Mouse (Mus musculus): ENCODE results near the gene Mical3. TPM values are rescaled to one million over a fixed set of nuclear protein-coding genes. Genes with fewer than 3 reads are reported as not detected.

Mical3 gene
- polyA plus RNA-seq, 1 experiment = 10.3 TPM

DNA sequence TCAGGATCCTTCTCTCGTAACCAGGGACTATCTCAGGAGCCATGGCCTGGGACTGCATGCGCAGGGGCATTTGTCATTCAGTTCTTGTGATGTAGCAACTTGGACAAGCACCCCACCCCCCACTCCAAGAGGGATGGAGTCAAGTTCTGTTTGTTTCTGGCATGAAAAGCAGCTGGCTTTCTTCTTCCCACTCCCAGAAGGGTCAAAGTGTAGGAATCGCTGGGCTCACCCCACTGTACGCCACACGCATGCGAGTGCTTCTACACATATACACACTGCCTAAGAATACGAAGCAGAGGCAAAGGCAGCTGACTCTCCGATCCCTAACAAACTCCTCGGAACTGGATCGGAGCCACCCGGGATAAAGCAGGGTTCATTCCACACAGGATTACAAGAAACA, 119.1 kb downstream of the Mical3 start:
- Histone ChIP-seq H3ac (ENCODE audit: control insufficient read depth, insufficient read length, low read depth) (no peak overlapping the region), H3K36me3 (ENCODE audit: control insufficient read depth, insufficient read depth) (peaks cover 6% of the 10 kb centered on the region), H3K79me3 (ENCODE audit: low read depth) (no peaks in the 10 kb centered on the region), H3K27me3 (ENCODE audit: control insufficient read depth, insufficient read depth, insufficient read length) (no peaks in the 10 kb centered on the region), H3K79me2 (ENCODE audit: control insufficient read depth, insufficient read depth) (no peaks in the 10 kb centered on the region), H3K4me3 (ENCODE audit: insufficient read depth, poor library complexity, severe bottlenecking) (no peak overlapping the region)
- TF ChIP-seq CTCF (IDR thresholded peaks at IDR 0.05; ENCODE audit: control insufficient read depth, insufficient read depth, insufficient read length) (no peak), USF1 (IDR thresholded peaks at IDR 0.05; ENCODE audit: low read depth) (no peak), FOSL1 (IDR thresholded peaks at IDR 0.05; ENCODE audit: insufficient read depth, low read length, poor library complexity, severe bottlenecking) (no peak), MYOD1 (IDR thresholded peaks at IDR 0.05; ENCODE audit: control insufficient read depth, insufficient read length, low read depth) (no peak), MYOG (IDR thresholded peaks at IDR 0.05; ENCODE audit: control insufficient read depth, extremely low read depth, insufficient read length) (no peak), MAX (IDR thresholded peaks at IDR 0.05) (no peak), CEBPB (IDR thresholded peaks at IDR 0.05; ENCODE audit: low read depth) (no peak)

DNA sequence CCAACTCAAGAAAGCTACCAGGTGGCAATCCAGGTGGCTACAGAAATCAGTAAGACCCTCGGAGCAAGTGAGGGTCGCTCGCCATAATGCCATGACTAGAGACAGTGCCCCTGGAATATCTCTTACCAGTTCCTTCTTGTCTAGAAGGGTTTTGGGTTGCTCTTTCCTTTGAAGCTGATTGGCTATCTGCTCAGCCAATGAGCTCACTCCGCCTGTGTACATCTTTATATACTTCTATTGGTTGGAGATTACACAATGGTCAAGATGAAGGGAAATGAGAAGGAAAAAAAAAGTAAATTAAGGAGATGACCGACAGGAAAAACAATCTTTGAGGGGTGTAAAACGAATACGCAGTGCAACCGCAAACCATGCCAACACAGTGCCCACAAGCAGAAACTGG, 121.1 kb downstream of the Mical3 start:
- Histone ChIP-seq H3K4me3 (ENCODE audit: insufficient read depth, poor library complexity, severe bottlenecking) (no peak overlapping the region), H3ac (ENCODE audit: control insufficient read depth, insufficient read length, low read depth) (no peak overlapping the region), H3K79me2 (ENCODE audit: control insufficient read depth, insufficient read depth) (no peaks in the 10 kb centered on the region), H3K79me3 (ENCODE audit: low read depth) (no peaks in the 10 kb centered on the region), H3K36me3 (ENCODE audit: control insufficient read depth, insufficient read depth) (peaks cover 4% of the 10 kb centered on the region), H3K27me3 (ENCODE audit: control insufficient read depth, insufficient read depth, insufficient read length) (no peaks in the 10 kb centered on the region)
- TF ChIP-seq MYOG (IDR thresholded peaks at IDR 0.05; ENCODE audit: control insufficient read depth, extremely low read depth, insufficient read length) (no peak), CTCF (IDR thresholded peaks at IDR 0.05; ENCODE audit: control insufficient read depth, insufficient read depth, insufficient read length) (no peak), MYOD1 (IDR thresholded peaks at IDR 0.05; ENCODE audit: control insufficient read depth, insufficient read length, low read depth) (no peak), CEBPB (IDR thresholded peaks at IDR 0.05; ENCODE audit: low read depth) (no peak), MAX (IDR thresholded peaks at IDR 0.05) (no peak), USF1 (IDR thresholded peaks at IDR 0.05; ENCODE audit: low read depth) (no peak), FOSL1 (IDR thresholded peaks at IDR 0.05; ENCODE audit: insufficient read depth, low read length, poor library complexity, severe bottlenecking) (no peak)

DNA sequence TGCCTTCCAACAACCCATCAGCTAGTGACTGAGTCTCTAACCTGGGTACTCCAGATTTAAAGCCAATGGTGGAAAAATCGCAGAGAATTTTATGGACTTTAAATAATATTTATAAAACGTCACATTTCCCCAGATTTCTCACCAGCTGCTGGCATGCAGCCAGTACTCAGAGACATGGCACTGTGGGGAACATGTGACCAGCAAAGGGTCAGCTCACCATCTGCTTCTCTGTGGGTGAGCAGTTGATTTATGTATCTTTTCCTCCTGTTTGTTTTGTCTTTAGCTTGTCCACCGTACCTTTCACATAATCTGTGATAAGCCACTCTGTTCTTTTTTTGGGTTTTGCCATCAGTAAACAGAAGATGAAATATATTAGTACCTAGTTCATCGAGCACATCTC, 125.8 kb downstream of the Mical3 start:
- no peaks in the 10 kb centered on the region for H3K36me3 ChIP-seq (ENCODE audit: control insufficient read depth, insufficient read depth)
- no peaks in the 10 kb centered on the region for H3K27me3 ChIP-seq (ENCODE audit: control insufficient read depth, insufficient read depth, insufficient read length)
- H3K4me3 ChIP-seq (ENCODE audit: insufficient read depth, poor library complexity, severe bottlenecking) = no peak overlapping the region
- H3K79me2 ChIP-seq (ENCODE audit: control insufficient read depth, insufficient read depth) = no peaks in the 10 kb centered on the region
- no peak overlapping the region for H3ac ChIP-seq (ENCODE audit: control insufficient read depth, insufficient read length, low read depth)
- H3K79me3 ChIP-seq (ENCODE audit: low read depth) = no peaks in the 10 kb centered on the region
- TF ChIP-seq MYOD1 (IDR thresholded peaks at IDR 0.05; ENCODE audit: control insufficient read depth, insufficient read length, low read depth) = no peak
- TF ChIP-seq FOSL1 (IDR thresholded peaks at IDR 0.05; ENCODE audit: insufficient read depth, low read length, poor library complexity, severe bottlenecking) = no peak
- TF ChIP-seq CTCF (IDR thresholded peaks at IDR 0.05; ENCODE audit: control insufficient read depth, insufficient read depth, insufficient read length) = no peak
- no peak for TF ChIP-seq CEBPB (IDR thresholded peaks at IDR 0.05; ENCODE audit: low read depth)
- no peak for TF ChIP-seq USF1 (IDR thresholded peaks at IDR 0.05; ENCODE audit: low read depth)
- no peak for TF ChIP-seq MYOG (IDR thresholded peaks at IDR 0.05; ENCODE audit: control insufficient read depth, extremely low read depth, insufficient read length)

DNA sequence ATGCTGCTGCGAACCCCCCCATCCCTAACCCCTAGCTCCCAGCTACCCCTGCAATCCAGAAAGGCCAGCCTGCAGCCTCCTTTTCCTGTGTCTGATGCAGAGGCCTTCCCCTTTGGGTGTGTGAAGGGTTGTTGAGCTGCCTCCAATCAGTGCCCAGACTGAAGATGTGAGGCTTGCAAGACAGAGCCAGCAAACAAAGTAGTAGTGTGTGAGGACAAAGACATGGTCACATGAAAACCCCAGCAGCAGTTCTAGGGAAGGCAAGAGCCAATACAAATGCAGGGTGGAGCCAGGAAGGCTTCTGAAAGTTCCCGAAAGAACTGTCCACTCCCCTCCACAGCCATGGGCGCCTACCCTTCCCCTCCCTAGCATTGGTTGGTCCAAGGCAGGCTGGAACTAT, 127.8 kb downstream of the Mical3 start:
- Histone ChIP-seq H3K79me3 (ENCODE audit: low read depth) (no peaks in the 10 kb centered on the region), H3K27me3 (ENCODE audit: control insufficient read depth, insufficient read depth, insufficient read length) (no peaks in the 10 kb centered on the region), H3K4me3 (ENCODE audit: insufficient read depth, poor library complexity, severe bottlenecking) (no peak overlapping the region), H3ac (ENCODE audit: control insufficient read depth, insufficient read length, low read depth) (no peak overlapping the region), H3K79me2 (ENCODE audit: control insufficient read depth, insufficient read depth) (no peaks in the 10 kb centered on the region), H3K36me3 (ENCODE audit: control insufficient read depth, insufficient read depth) (no peaks in the 10 kb centered on the region)
- TF ChIP-seq CEBPB (IDR thresholded peaks at IDR 0.05; ENCODE audit: low read depth) (no peak), CTCF (IDR thresholded peaks at IDR 0.05; ENCODE audit: control insufficient read depth, insufficient read depth, insufficient read length) (no peak), USF1 (IDR thresholded peaks at IDR 0.05; ENCODE audit: low read depth) (no peak), MYOD1 (IDR thresholded peaks at IDR 0.05; ENCODE audit: control insufficient read depth, insufficient read length, low read depth) (no peak), MYOG (IDR thresholded peaks at IDR 0.05; ENCODE audit: control insufficient read depth, extremely low read depth, insufficient read length) (no peak), MAX (IDR thresholded peaks at IDR 0.05) (no peak), FOSL1 (IDR thresholded peaks at IDR 0.05; ENCODE audit: insufficient read depth, low read length, poor library complexity, severe bottlenecking) (no peak)

DNA sequence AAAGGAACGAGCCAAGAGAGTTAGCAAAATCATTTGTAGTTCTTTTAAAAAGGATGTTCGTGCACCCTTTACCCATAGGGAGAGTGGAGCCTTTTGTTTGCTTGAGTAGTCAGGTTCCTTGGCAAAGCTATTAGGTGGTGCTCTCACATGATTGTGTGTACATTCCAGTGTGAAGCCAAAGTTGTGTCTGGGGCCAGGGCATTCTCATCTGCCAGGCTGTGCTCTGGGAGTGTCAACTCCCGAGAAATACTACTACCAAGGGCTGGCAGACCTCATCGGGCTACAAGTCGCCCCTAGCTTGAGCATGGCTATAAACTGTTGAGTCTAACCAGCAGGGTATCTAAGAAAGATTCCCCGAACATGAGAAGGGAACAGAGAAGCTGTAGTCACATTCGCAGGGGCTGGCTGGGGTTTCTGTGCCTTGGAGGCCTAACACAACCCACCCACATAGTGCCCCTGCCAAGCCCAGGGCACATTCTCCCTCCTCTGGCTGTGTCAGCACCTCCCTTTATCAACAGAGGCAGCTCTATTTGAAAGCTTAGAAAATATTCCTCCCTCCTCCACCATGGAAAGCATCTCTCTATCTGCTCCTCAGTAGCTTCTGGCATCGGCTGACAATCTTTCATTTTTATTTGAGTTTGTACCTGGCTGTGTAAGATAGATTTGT, 130.8 kb downstream of the Mical3 start:
- TF ChIP-seq FOSL1 (IDR thresholded peaks at IDR 0.05; ENCODE audit: insufficient read depth, low read length, poor library complexity, severe bottlenecking) (no peak), USF1 (IDR thresholded peaks at IDR 0.05; ENCODE audit: low read depth) (no peak), CTCF (IDR thresholded peaks at IDR 0.05; ENCODE audit: control insufficient read depth, insufficient read depth, insufficient read length) (no peak), MYOG (IDR thresholded peaks at IDR 0.05; ENCODE audit: control insufficient read depth, extremely low read depth, insufficient read length) (no peak), MAX (IDR thresholded peaks at IDR 0.05) (no peak), MYOD1 (IDR thresholded peaks at IDR 0.05; ENCODE audit: control insufficient read depth, insufficient read length, low read depth) (no peak), CEBPB (IDR thresholded peaks at IDR 0.05; ENCODE audit: low read depth) (no peak)
- Histone ChIP-seq H3ac (ENCODE audit: control insufficient read depth, insufficient read length, low read depth) (no peak overlapping the region), H3K27me3 (ENCODE audit: control insufficient read depth, insufficient read depth, insufficient read length) (no peaks in the 10 kb centered on the region), H3K4me3 (ENCODE audit: insufficient read depth, poor library complexity, severe bottlenecking) (no peak overlapping the region), H3K79me2 (ENCODE audit: control insufficient read depth, insufficient read depth) (no peaks in the 10 kb centered on the region), H3K36me3 (ENCODE audit: control insufficient read depth, insufficient read depth) (no peaks in the 10 kb centered on the region), H3K79me3 (ENCODE audit: low read depth) (no peaks in the 10 kb centered on the region)

All from C2C12 (cell line).